Mouse (Mus musculus): ENCODE results near the gene Rasl11b.
A peak's percentile ranks its signal among the peaks of the same experiment; 100 is the strongest.

Gene Rasl11b

DNA sequence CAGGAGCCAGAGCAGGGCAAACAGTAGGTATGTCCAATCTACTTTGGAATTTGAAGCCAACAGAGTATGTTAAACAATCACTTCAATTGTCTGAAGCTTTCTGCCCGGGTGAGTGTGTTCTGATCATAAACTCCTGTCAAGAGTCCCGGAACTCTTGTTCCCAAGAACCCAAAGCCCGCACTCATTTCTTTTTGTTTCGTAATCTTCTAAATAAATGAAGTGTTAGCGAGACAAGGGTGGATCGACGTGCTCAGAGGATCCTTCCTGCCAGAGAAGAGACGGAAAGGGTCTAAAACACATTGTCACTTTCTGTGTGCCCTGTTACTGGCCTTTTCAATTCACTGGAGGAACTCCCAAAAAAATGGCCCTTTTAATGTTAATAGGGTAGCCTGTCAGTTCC lies 6.2 kb upstream of the Rasl11b start:
- ATAC-seq (ENCODE audit: low TSS enrichment), result no peak

DNA sequence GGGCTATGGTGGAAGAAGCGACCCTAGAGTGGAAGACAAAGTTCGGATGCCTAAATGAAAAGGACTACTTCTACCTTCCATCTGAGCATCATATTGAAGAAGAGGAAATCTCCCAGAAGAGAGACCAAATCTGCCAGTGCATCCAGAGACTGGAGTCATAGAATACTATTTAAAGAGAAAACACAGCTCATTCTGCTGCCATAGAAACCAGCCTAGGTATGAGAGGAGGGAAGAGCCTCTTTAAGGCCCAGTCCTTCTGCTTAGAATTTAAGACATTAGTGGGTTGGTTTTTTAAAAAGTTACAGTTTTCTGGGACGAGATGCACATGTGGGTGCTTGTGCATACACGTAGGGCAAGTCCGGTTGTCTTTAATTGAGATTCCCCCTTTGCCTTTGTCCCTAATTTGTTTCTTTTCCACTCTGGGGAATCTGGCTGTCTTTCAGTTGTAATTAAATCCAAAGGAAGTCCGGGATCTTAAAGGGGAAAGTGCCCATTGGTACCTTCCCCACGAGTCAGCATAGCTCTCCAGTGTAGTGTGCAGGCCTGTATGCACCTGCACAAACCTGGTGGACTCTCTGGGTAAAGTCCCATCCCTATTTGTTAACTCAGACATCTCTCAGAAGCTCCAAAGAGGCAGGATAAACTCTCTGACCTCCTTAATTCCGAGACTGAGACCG lies 5.5 kb upstream of the Rasl11b start:
- peak; percentile 74 for ATAC-seq (ENCODE audit: low TSS enrichment)

DNA sequence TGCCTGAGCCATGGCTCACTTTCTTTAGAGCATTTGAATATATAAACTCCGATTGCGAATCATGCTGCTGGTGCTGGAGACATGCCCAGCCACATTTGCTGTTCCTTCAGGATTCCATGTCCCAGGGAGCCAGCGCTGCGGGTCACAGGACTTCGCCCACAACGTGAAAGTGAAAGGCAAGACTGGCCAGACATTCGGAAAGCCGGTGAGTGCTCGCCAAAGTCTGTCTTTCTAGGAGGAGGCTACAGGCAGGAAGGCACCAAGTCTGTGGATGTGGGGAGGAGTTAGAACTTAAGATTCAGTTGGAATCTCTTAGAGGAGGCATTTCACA lies 5.0 kb upstream of the Rasl11b start:
- peak; percentile 36 for ATAC-seq (ENCODE audit: low TSS enrichment)

DNA sequence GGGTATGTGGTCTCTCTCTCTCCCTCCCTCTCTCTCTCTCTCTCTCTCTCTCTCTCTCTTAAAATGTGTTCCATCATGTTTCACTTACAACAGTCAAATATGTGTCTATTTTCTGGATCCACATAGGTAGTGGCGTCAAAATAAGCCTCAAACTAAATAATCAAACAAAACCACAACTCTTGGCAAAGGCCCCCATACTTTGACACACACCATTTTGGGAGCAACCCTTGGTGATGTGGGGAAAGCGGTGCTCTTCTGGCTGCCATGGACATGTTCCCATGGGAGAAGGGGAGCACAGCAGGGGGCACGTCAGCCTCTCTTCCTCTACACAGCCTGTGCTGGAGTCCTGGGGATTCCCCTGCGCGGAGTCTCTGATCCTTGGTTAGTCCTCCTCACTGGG lies 4.2 kb upstream of the Rasl11b start:
- ATAC-seq (ENCODE audit: low TSS enrichment), result no peak

DNA sequence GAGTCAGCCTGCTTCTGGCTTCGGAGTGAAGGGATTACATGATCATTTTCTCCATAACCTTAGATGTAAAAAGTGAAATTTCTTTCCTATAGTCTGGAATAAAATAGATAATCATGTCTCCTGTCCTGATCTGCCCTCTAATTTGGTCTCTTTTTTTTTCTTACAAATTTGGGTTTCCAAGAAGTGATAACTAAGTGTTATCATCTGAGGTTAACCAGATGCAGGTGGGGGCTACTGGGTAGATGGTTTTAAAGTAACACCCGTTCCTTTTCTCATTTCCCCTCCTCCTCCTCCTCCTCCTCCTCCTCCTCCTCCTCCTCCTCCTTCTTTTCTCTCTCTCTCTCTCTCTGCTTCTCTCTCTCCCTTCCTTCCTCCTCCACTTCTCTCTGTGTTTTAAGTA lies 2.1 kb upstream of the Rasl11b start:
- ATAC-seq (ENCODE audit: low TSS enrichment), result no peak

DNA sequence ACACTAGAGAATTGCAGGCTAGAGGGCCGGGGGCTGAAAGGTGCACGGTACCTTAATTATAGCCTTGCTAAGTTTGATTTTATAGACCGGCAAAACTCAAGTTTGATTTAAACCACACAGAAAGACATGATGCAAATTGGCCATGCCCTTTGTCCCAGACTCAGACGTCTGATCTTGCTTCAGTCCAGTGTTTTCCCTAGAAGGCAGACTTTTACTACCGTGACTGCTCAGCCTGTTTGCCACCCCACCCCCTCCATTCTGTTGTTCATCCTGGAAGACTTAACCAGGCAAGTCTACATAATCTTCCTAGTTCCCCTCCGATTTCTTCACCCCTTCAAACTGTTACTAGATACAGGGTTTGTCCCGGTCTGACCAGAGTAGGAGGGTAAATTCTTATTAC lies 1.5 kb upstream of the Rasl11b start:
- ATAC-seq (ENCODE audit: low TSS enrichment), result no peak

DNA sequence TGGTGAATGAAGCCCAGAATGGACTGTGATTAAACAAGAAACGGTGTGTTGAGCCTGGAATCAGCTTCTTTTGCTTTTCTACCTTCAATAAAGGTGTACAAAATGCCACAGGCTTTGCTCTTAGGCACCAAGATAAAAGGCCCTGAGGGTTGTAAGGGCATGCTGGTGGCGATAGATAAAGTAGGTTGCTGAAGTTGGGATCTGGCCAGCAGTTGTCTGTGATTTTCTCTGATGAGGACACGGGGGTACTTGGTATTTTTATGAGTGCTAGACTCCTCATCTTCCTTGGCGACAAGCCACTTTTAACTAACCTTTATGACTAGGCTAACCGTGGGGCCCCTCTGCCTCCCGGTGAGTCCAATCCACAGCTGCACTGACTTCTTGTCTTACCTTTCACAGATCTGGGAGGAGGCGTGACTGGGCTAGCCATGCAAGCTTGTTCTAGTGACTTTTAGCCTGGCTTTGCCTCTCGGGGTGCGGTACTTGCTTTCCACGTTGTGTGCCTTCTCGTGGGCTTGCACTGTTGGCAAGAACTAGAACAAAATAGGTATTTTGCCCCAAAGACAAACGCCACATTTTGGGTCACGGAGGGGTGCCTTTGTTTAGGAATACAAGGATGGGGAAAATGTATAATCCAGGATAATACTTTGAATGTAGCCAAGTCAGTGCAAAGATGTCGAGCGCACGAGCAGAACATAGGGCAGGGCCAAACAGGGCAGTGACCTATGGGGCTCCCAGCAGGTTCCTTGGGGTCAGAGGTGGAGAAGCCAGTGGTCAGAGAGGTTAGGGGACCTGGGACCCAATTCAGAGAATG lies 852 bp upstream of the Rasl11b start:
- no peak for ATAC-seq (ENCODE audit: low TSS enrichment)

DNA sequence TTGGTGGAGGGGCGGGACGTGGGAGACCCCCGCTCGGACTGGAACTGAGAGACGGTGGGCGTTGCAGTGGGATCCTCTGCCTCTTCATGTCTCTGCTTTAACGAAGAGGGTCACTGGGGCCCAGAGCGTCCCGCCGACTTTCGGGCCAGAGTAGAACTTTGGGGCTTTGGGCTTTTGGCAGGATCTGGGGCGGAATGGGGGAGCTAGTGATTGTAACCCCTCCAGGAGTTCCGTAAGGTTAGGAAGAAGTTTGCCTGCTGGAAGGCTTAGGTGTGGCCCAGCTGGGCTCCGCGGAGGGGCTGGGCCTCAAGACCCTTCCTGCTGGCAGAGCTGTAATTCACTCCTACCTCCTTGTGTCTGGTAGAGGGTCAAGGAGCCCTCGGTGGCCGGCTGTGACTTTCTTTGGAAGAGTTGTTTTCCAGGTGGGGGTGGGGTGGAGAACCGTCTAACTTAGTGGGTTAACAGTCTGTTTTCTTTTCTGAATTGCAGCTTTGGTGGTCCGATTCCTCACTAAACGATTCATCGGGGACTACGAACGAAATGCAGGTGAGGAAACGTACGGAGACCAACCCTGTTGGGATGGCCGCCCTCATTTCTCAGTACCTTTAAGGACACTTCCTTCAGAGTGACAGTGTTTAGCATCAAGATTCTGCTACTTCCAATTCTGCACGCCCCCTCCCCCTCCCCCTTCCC lies 674 bp downstream of the Rasl11b start:
- ATAC-seq (ENCODE audit: low TSS enrichment), result no peak

DNA sequence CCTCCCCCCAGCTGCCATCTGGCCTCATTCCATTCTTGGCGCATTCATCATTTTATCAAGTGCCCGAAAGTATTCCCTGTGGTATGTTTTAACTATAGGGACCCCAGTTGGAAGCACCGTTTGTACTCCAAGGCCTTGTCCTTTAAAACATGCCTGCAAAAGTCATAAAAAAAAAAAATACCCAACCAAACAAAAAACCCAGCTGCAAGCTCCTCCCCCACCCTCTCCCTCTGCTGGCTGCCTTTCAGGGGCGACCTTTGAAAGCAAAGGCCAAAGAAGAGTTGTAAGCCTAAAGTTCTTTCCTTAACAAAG lies 1.2 kb downstream of the Rasl11b start:
- ATAC-seq (ENCODE audit: low TSS enrichment), result no peak

DNA sequence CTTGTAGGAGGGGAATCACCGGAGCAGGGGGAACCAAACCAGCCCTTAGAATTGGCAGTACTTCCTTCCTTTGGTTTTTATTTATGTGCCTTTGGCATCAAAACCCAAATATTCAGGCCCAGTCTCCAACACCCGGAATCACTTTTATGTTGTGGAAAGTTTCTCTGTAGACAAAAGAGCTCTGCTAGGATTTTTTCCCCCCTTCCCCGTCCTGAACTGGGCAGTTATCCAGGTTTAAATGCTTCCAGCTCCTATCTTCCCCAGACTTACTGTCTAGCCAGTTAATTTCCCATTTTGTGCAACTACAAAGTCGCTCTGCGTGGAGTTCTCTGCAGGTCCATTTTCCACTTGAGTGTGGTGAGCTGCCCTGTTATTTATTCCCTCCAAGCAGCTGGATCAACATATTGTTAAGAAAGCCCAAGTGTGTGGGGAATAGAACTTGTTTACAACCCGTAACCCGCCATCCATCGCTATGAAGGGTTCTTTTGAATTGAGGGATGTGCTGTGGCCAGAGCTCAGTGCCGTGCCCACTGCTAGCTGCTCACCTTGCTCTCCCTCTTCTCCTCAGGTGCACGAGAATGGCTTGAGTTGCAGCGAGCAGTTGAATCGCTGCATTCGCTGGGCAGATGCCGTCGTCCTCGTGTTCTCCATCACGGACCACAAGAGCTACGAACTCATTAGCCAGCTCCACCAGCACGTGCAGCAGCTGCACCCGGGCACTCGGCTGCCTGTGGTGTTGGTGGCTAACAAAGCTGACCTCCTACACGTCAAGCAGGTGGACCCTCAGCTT lies 2.6 kb downstream of the Rasl11b start:
- ATAC-seq (ENCODE audit: low TSS enrichment), result no peak

DNA sequence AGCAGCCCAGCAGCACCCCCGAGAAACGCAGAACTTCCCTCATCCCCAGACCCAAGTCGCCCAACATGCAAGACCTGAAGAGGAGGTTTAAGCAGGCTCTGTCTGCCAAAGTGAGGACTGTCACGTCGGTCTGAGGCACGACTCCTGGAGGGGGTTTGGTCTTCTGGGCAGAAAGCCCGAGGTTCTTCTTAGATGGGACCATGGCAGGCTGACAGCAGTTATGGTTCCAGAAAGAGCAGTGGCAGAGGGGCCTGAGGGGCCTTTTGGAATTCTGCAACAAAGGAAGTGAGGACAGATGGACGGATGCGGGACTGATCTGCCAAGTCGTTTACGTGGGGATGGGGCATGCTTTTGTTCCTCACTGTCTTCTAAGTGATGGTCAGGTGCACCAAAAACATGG lies 3.4 kb downstream of the Rasl11b start:
- no peak for ATAC-seq (ENCODE audit: low TSS enrichment)

DNA sequence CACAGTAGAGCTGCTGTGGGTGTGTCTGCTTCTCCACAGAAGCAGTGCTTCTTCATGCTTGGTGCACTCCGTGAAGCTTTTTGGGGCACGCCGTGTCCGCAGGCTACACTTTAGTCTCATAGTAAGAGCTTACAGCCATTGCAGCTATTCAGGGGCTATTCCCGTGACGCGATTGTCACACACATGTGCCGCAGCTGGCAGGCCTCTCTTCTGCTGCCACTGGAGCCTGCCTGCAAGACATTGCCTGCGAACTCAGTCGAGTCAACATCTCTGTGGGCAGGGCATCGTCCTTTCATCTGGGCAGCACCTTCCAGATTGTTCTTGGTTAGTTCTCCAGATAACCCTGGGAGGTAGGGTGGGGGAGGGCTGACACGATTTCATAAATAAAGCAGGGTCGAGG lies 4.7 kb downstream of the Rasl11b start:
- no peak for ATAC-seq (ENCODE audit: low TSS enrichment)

DNA sequence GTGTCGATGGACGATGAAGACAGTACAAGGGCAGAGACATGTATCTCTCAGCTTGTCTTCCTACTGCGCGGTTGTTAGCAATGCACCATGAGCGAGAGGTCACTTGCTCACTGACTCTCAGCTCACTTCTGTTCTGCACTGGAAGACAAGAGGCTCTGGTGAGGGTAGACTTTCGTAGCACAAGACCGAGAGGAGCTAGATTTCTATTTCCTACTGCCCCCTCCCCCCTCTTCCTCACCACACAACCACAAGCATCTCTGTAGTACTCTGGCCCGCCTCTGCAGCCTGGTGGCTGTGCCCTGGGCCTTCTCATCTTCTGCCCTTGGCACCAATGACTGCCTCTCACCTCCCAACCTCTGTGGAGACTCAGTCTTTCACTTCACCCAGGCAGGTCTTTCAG lies 5.4 kb downstream of the Rasl11b start:
- 0 out of 2 replicates have a peak, but pooled peaks have one; percentile 1 for ATAC-seq (ENCODE audit: low TSS enrichment)

DNA sequence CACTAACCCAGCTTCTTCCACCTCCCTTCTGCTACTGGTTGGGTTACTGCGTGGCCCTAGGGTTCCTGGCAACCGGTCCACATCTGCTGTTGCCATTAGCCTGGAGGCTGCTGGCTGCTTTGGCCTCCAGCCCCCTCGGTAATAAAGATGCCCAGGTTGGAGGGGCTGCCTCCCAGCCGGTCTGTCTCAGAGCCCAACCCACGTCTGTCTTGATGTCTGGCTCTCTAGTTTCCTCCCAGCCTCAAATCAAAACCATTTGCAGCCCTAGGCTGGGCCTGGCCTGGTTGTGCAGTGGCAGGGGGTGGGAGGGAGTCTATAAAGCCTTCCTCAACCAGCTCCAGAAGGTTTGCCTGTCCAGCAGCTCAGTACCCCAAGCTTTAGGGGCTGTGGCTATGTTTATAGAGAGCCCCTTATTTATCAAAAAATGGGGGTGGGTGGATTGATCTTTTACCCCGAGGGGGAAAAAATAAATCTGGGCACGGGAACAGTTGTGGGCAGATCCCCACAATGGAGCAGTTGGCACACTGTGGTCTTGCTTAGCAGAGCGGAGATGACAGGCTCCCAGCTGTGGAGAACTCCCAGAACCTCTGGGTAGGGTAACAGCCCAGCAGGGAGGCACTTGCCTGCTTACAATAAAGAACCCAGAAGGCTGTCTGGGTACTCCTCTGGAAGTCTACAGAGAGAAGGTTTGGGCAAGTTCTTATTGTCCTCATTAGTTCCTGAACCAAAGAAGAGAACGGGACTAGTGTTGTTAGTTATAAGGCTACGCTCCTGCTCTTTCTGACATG lies 6.7 kb downstream of the Rasl11b start:
- ATAC-seq (ENCODE audit: low TSS enrichment), result no peak

DNA sequence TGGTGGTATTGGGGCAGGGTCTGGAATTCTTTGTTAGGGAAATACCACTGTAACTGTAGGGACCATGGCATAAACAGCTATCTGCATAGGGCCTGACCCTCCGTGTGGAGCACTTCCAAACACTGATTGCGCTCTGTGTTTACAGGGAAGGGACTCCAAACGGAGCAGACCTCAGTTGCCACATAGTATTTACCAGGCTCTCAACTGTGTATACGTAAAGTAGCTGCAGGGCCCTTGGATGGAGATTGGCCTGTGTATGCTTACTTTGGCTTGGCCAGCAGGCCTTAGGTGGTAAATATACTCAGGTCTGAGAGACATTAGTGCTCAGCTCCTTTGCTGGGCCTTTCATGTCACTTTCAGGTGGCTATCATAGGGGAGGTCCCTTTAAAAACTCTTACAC lies 7.4 kb downstream of the Rasl11b start:
- ATAC-seq (ENCODE audit: low TSS enrichment), result no peak

DNA sequence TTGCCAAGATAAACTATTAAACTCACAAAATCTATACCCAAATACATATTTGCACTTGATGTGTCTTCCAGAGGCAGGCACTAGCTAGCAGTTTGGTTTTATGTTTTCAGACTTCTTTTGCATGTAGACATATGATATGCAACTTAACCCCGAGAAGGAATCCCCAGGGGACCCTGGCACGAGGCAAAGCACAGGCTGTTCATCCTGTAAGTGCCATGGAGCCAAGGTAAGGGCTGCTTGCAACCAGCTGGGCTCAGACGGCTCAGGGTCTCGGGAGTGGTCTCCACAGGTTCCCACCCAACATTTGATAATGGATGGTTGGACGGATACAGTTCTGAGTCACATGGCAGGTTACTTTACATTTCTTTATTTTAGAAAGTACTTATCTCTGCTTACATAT lies 9.4 kb downstream of the Rasl11b start:
- ATAC-seq (ENCODE audit: low TSS enrichment), result no peak

DNA sequence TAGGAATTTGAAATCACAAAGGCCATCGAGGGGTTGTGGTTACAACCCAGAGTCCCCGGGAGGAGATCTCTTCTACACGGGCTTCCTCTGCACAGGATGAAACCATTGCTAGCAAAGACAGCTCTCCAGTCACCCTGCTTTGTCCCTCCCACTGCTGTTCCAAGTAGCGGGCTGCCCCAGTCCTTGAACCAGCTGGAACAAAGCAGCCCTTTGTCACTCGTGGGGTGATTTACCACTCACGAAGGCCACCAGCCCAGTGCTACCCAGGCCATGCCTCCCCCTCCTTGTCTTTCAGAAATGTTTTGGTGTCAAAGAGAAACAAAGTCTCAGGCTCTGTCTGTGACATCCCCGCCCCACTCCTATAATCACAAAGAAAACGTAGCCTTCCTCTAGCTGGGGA lies 10.4 kb downstream of the Rasl11b start:
- ATAC-seq (ENCODE audit: low TSS enrichment), result 0 out of 2 replicates have a peak, but pooled peaks have one; percentile 11

DNA sequence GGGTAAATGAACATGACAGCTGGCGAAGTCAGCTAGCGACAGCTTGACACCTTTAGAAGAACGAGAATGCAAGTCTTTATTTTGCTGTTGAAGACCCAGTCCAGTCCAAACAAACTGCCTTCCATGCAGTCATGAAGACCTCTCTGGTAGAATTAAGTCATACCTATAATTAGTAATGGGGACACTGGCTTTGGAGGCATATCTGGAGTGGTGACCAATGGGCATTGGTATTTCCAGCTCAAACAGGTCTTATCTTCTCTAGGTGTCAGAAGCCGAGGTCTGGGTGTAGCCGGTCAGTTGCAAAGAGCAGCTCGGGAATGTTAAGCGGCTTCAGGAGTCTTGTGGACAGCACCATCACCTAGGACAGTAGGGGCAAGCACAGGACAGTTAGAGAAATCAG lies 11.0 kb downstream of the Rasl11b start:
- no peak for ATAC-seq (ENCODE audit: low TSS enrichment)

DNA sequence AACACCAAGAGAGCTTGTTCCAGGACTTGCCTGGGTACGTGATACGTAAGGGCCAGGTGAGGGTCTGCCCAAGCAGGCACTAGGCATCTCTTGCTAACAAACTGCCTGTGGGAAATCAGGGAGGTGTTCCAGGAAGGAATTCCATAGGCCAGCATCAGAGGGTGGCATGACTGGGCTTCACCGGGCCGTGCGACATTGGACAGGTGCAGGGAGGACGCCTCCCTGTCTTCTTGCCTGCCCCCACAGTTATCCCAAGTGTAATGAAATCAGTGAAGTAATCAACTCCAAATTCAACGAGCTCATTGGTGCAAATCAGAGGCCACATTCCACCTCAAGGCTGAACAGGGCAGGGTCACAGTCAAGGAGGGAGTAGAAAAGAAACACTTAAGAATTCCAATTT lies 11.6 kb downstream of the Rasl11b start:
- no peak for ATAC-seq (ENCODE audit: low TSS enrichment)

DNA sequence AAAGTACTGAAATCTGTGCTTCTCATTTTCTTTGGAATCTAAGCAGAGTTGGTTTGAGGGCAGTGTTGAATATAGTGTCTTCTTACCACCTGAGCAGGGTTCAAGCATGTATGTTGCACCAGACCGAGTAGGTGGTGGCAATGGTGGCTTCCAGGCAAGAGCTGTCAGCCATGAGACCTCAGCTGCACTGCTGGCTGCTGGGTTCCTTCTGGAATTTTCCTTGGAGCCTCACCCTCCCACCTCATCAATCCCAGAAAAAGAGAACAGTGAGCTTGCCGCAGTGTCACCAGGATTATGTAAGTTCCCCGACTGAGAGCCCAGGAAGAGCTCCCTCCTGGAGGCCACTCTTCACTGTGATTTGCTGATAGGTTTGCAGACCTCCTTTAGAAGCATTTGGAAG lies 12.1 kb downstream of the Rasl11b start:
- peak; percentile 74 for ATAC-seq (ENCODE audit: low TSS enrichment)

DNA sequence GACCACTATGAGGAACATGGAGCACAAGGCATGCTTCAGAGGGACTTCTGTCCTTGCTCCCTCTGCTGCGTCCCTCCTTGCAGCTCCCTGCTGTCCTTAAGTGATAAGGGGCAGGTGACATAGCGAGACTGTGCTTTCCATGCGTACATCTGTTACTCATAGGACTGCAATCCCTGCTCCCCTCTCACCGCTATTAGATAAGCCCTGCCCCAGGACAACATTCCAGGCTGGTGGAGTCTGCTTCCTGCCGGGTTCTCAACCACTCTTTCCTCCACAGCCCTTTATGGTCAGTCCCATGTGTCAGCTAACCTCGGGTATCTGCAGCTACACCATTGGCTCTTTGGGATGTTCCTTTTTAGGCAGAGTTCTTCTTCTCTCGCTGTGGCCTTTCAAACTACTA lies 13.4 kb downstream of the Rasl11b start:
- ATAC-seq (ENCODE audit: low TSS enrichment), result no peak

DNA sequence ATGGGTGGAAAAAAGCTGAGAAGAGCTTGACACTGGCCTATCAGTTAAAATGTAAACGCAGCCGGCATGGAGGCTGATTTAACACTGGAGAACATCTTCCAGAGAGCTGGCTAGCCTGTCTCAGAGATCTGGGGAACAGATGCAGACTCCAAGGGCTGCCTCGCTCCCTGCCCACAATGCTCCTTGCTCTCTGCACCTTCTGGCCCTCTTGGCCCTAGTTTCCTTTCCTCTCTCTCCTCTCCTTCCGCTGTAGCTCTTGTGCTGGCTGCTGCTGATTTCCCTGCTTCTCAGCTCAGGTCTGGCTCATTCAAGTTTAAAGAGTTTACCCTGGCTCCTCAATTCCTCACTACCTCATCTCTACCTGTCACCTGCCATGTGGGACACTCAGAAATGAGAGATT lies 14.6 kb downstream of the Rasl11b start:
- no peak for ATAC-seq (ENCODE audit: low TSS enrichment)

Data from frontal cortex, adult (tissue).